Mouse (Mus musculus) activated CD4-positive, CD25-positive, alpha-beta regulatory T cell (primary cell): ENCODE results near the gene Rraga. TPM values are rescaled to one million over a fixed set of nuclear protein-coding genes. Genes with fewer than 3 reads are reported as not detected.

Experiments used
- polyA plus RNA-seq, 2 experiments: library from polyadenylated mRNA; unstranded; fragments of 100-300 nt; shearing (Covaris generic); gene quantifications; one replicate each; pipeline ENCODE4 v1.2.1; 2017

Rraga gene
- polyA plus RNA-seq, result 10 to 100 TPM; 49.3 to 65.8 TPM

DNA sequence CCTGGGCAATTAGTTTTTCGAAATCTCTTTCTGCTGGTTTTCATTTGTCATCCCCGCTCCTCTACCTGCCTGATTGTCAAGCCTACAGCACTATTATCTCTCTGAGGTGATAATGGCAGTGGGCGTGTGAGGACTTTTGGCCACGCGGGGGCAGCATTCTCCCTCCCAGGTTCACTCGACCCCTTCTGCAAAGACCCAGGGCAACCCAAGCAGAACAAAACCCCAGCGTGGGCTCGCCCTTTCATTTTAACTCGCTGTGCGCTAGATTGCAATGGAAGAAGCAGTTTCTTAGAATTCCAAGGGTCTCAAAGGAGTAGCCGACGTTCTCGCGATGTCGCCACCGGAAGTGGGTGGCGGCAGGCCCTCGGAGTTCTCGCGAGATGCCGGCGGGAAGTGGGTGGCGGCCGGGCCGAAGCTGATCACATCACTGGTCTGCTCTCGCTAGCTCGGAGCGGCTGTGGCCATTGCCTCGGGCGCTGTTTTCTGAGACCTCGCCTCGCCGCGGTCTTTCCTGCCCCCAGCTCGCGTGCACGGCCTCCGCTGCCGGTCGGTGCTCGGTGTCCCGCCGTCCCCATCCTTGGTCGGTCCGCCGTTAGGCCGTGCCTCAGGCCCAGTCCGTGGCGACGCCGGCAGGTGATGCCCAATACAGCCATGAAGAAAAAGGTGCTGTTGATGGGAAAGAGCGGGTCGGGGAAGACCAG, at the start of gene Rraga:
TSS of gene Rraga (plus strand) at position 386 of the 701 bp plus-strand sequence.

DNA sequence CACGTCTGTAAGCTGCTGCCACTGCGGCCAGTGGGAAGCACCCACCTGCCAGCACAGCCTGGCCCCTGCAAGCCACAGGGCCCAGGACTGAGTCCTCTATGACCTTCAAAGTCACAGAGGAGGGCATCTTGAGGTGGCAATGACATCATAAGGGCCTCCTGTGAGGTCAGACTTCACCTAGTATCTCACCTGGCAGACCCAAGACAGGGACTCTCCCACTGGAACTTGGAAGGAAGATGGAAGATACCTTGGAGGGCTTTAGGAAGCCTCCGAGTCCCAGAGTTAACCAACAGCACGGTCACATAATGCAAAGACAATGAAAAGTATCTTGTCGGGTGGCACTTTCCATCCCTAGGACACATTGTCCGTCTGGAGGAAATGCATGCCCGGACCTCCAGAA, 17.2 kb upstream of the Rraga start, which contains the start of gene Saxo1:
TSS of gene Saxo1 (minus strand) at position 101 of the 400 bp plus-strand sequence.

DNA sequence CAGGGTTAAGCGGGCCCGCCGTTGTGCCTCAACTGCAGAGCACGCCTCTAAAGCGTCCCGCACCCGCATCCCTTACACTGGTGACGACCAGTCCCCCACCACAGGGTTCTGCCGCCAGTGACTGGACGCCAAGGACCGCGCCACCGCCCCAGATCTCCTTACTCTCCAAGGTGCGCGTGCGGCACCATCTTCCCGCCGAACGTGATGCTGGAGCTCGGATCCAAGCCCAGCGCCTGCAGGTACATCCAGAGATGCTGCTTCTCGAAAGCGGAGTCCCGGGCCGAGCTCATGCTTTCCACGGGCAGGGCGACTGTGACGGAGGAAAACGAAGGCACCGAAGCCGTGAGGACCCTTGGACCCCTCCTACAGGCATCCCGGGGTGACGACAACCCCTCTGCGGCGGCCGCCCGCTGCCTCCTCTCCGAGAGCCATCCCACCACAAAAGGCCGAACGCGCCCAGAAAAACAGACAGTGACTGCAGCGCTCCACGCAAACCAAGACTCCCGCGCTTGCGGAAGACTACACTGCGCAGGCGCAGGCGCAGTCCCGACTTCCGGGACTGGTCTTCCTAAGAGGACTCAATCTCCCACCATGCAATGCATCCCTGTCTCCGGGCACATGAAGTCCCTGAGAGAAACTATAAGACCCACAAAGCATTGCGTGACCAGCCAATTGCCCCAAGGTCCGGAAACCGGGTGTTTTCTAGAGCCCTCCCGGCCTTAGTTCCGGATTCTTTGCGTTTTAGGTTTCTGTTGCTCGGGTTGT, 36.2 kb downstream of the Rraga start, which contains the start of gene Haus6:
TSS of gene Haus6 (minus strand) at position 532 of the 765 bp plus-strand sequence.

Other genes starting within 250 kb of the Rraga start
- not detected for gene Saxo1, start 17.3 kb upstream of the Rraga start, polyA plus RNA-seq
- 10 to 100 TPM; 15.8 to 17.5 TPM for gene Haus6, start 36.4 kb downstream of the Rraga start, polyA plus RNA-seq
- gene Plin2, start 94.4 kb downstream of the Rraga start, polyA plus RNA-seq, result 10 to 100 TPM; 24.9 to 34.6 TPM
- gene Dennd4c, start 172.9 kb downstream of the Rraga start, polyA plus RNA-seq, result 10 to 100 TPM in 1 of 2 experiments, 1 to 10 TPM in 1; 9.3 to 10.8 TPM